Mouse (Mus musculus) bone marrow, adult 2 months (tissue): ENCODE results near the gene Pdxdc1.

Experiments
- CTCF ChIP-seq: fragments of 200-500 bp; IDR thresholded peaks from 2 replicates; pipeline ENCODE4 v1.5.1; 2011; ENCODE audit warnings: low read length, control low read depth; ENCODE audit not compliant: control insufficient read depth, insufficient read depth
- POLR2A ChIP-seq: fragments of 200-500 bp; IDR thresholded peaks from 2 replicates; pipeline ENCODE4 v1.6.1; 2011; ENCODE audit warnings: low read depth, mild to moderate bottlenecking, control low read depth, low read length, borderline replicate concordance; ENCODE audit not compliant: control insufficient read depth

GRCm38 (mm10) chr16:13867910-13868514 lies 34.9 kb downstream of the Pdxdc1 start:
- TF ChIP-seq CTCF: no peak
- TF ChIP-seq POLR2A: no peak
